Mouse (Mus musculus): ENCODE measurements around the gene Nup155. TPM values are rescaled to one million over a fixed set of nuclear protein-coding genes. Genes with fewer than 3 reads are reported as not detected.

Gene Nup155
- total RNA-seq, 4 experiments from 2014 or later: 8.5 to 9.0 (median 8.8) TPM

GRCm38 (mm10) chr15:8189563-8189962 lies 80.5 kb downstream of the Nup155 start:
- DNase-seq (ENCODE audit: low spot score in 2 of 2): no peak

- no peak for DNase-seq (ENCODE audit: low spot score in 2 of 2)
Observed at GRCm38 (mm10) chr15:8190435-8190834, 81.4 kb downstream of the Nup155 start.

- DNase-seq (ENCODE audit: low spot score in 2 of 2): no peak
Observed at GRCm38 (mm10) chr15:8200317-8200716, 91.2 kb downstream of the Nup155 start.

GRCm38 (mm10) chr15:8208362-8208761 lies 99.3 kb downstream of the Nup155 start:
- DNase-seq (ENCODE audit: low spot score in 2 of 2): no peak

Other genes with a start within 250 kb of the Nup155 start
- 10 to 100 TPM; 20.3 to 22.8 (median 21.2) TPM for gene Wdr70, start 10.1 kb upstream of the Nup155 start, total RNA-seq (2022)
- gene Cplane1, start 59.8 kb downstream of the Nup155 start, total RNA-seq (2022): 1 to 10 TPM; 1.7 to 3.8 (median 2.7) TPM

Measured in gastrocnemius, adult 8-10 months (tissue).